Mouse (Mus musculus): ENCODE data around the gene Knop1. TPM values are rescaled to one million over a fixed set of nuclear protein-coding genes. Genes with fewer than 3 reads are reported as not detected.

The Knop1 gene
- total and polyA plus RNA-seq, 3 experiments = 11.2 to 39.1 (median 23.2) TPM

- H3K4me1 ChIP-seq (ENCODE audit: insufficient read depth, low read depth, low read length) = peaks cover 16% of the 10 kb centered on the region
- no peak for DNase-seq (ENCODE audit: low spot score)
- no peak overlapping the region for H3K4me3 ChIP-seq (ENCODE audit: low read depth, low read length)
- TF ChIP-seq GATA1 (IDR thresholded peaks at IDR 0.05; ENCODE audit: borderline replicate concordance, low read length) (no peak), GATA2 (IDR thresholded peaks at IDR 0.05; ENCODE audit: borderline replicate concordance, low read depth, low read length) (no peak), TAL1 (conservative IDR thresholded peaks at IDR 0.05; ENCODE audit: low read depth, low read length) (no peak)
- no peaks in the 10 kb centered on the region for H3K27me3 ChIP-seq (ENCODE audit: insufficient read depth, low read length)
- H3K9me3 ChIP-seq (replicated peaks) = no peaks in the 10 kb centered on the region
- H3K36me3 ChIP-seq (replicated peaks) = peaks cover 99% of the 10 kb centered on the region
- ATAC-seq (ENCODE audit: extremely low read depth, insufficient number of reproducible peaks, low FRiP score, poor library complexity, severe bottlenecking) = no peak
These were observed 13.1 kb downstream of the Knop1 start for GRCm38 (mm10) chr7:118842938-118843337.

GRCm38 (mm10) chr7:118841796-118842195 is 14.3 kb downstream of the Knop1 start:
- peaks cover 99% of the 10 kb centered on the region for H3K36me3 ChIP-seq (replicated peaks)

GRCm38 (mm10) chr7:118841030-118841745 is 14.9 kb downstream of the Knop1 start:
- TF ChIP-seq CTCF (IDR thresholded peaks at IDR 0.05; ENCODE audit: low read depth, low read length) (no peak), TAL1 (conservative IDR thresholded peaks at IDR 0.05; ENCODE audit: low read depth, low read length) (no peak), GATA2 (IDR thresholded peaks at IDR 0.05; ENCODE audit: borderline replicate concordance, low read depth, low read length) (no peak), GATA1 (IDR thresholded peaks at IDR 0.05; ENCODE audit: borderline replicate concordance, low read length) (no peak), POLR2AphosphoS5 (IDR thresholded peaks at IDR 0.05; ENCODE audit: insufficient replicate concordance, low read depth, low read length) (no peak)
- H3K27me3 ChIP-seq (ENCODE audit: insufficient read depth, low read length) = no peaks in the 10 kb centered on the region
- peaks cover 99% of the 10 kb centered on the region for H3K36me3 ChIP-seq (replicated peaks)
- H3K4me3 ChIP-seq (ENCODE audit: low read depth, low read length) = no peak overlapping the region
- no peaks in the 10 kb centered on the region for H3K9me3 ChIP-seq (replicated peaks)
- H3K4me1 ChIP-seq (ENCODE audit: insufficient read depth, low read depth, low read length) = peaks cover 12% of the 10 kb centered on the region
- no peak for DNase-seq (ENCODE audit: low spot score)
- ATAC-seq (ENCODE audit: extremely low read depth, insufficient number of reproducible peaks, low FRiP score, poor library complexity, severe bottlenecking) = no peak

More at GRCm38 (mm10) chr7:118841796-118842195, 14.3 kb downstream of the Knop1 start:
- Histone ChIP-seq H3K27me3 (ENCODE audit: insufficient read depth, low read length) (no peaks in the 10 kb centered on the region), H3K4me1 (ENCODE audit: insufficient read depth, low read depth, low read length) (peaks cover 14% of the 10 kb centered on the region), H3K4me3 (ENCODE audit: low read depth, low read length) (no peak overlapping the region), H3K9me3 (replicated peaks) (no peaks in the 10 kb centered on the region)
- ATAC-seq (ENCODE audit: extremely low read depth, insufficient number of reproducible peaks, low FRiP score, poor library complexity, severe bottlenecking) (0 out of 2 replicates have a peak, but pooled peaks have one; percentile 16), DNase-seq (ENCODE audit: low spot score) (no peak)
- no peak for TF ChIP-seq TAL1 (conservative IDR thresholded peaks at IDR 0.05; ENCODE audit: low read depth, low read length)
- TF ChIP-seq CTCF (IDR thresholded peaks at IDR 0.05; ENCODE audit: low read depth, low read length) = no peak
- TF ChIP-seq GATA2 (IDR thresholded peaks at IDR 0.05; ENCODE audit: borderline replicate concordance, low read depth, low read length) = no peak
- no peak for TF ChIP-seq GATA1 (IDR thresholded peaks at IDR 0.05; ENCODE audit: borderline replicate concordance, low read length)
- no peak for TF ChIP-seq POLR2AphosphoS5 (IDR thresholded peaks at IDR 0.05; ENCODE audit: insufficient replicate concordance, low read depth, low read length)

- Histone ChIP-seq H3K9me3 (replicated peaks) (no peaks in the 10 kb centered on the region), H3K4me1 (ENCODE audit: insufficient read depth, low read depth, low read length) (peaks cover 2% of the 10 kb centered on the region; the same call in 1 of the 2 replicates), H3K36me3 (replicated peaks) (peaks cover 98% of the 10 kb centered on the region), H3K4me3 (ENCODE audit: low read depth, low read length) (no peak overlapping the region), H3K27me3 (ENCODE audit: insufficient read depth, low read length) (no peaks in the 10 kb centered on the region)
- TF ChIP-seq GATA1 (IDR thresholded peaks at IDR 0.05; ENCODE audit: borderline replicate concordance, low read length) (no peak), POLR2AphosphoS5 (IDR thresholded peaks at IDR 0.05; ENCODE audit: insufficient replicate concordance, low read depth, low read length) (no peak), GATA2 (IDR thresholded peaks at IDR 0.05; ENCODE audit: borderline replicate concordance, low read depth, low read length) (no peak), CTCF (IDR thresholded peaks at IDR 0.05; ENCODE audit: low read depth, low read length) (no peak), TAL1 (conservative IDR thresholded peaks at IDR 0.05; ENCODE audit: low read depth, low read length) (no peak)
- ATAC-seq (ENCODE audit: extremely low read depth, insufficient number of reproducible peaks, low FRiP score, poor library complexity, severe bottlenecking) (no peak), DNase-seq (ENCODE audit: low spot score) (no peak)
These were observed 18.2 kb downstream of the Knop1 start for GRCm38 (mm10) chr7:118837901-118838300.

- ATAC-seq (ENCODE audit: extremely low read depth, insufficient number of reproducible peaks, low FRiP score, poor library complexity, severe bottlenecking) (peak; percentile 12; the same call in 1 of the 2 replicates), DNase-seq (ENCODE audit: low spot score) (no peak)
- Histone ChIP-seq H3K4me1 (ENCODE audit: insufficient read depth, low read depth, low read length) (peaks cover 10% of the 10 kb centered on the region), H3K9me3 (replicated peaks) (no peaks in the 10 kb centered on the region), H3K36me3 (replicated peaks) (peaks cover 94% of the 10 kb centered on the region), H3K4me3 (ENCODE audit: low read depth, low read length) (no peak overlapping the region), H3K27me3 (ENCODE audit: insufficient read depth, low read length) (no peaks in the 10 kb centered on the region)
- TF ChIP-seq POLR2AphosphoS5 (IDR thresholded peaks at IDR 0.05; ENCODE audit: insufficient replicate concordance, low read depth, low read length) (no peak), GATA1 (IDR thresholded peaks at IDR 0.05; ENCODE audit: borderline replicate concordance, low read length) (no peak), GATA2 (IDR thresholded peaks at IDR 0.05; ENCODE audit: borderline replicate concordance, low read depth, low read length) (no peak), CTCF (IDR thresholded peaks at IDR 0.05; ENCODE audit: low read depth, low read length) (no peak), TAL1 (conservative IDR thresholded peaks at IDR 0.05; ENCODE audit: low read depth, low read length) (no peak)
These were observed 28.1 kb downstream of the Knop1 start for GRCm38 (mm10) chr7:118827975-118828416.

- H3K4me1 ChIP-seq (ENCODE audit: insufficient read depth, low read depth, low read length) = peaks cover 10% of the 10 kb centered on the region
- DNase-seq (ENCODE audit: low spot score) (no peak), ATAC-seq (ENCODE audit: extremely low read depth, insufficient number of reproducible peaks, low FRiP score, poor library complexity, severe bottlenecking) (no peak)
- no peak for TF ChIP-seq CTCF (IDR thresholded peaks at IDR 0.05; ENCODE audit: low read depth, low read length)
- TF ChIP-seq GATA2 (IDR thresholded peaks at IDR 0.05; ENCODE audit: borderline replicate concordance, low read depth, low read length) = no peak
- no peak for TF ChIP-seq GATA1 (IDR thresholded peaks at IDR 0.05; ENCODE audit: borderline replicate concordance, low read length)
- TF ChIP-seq TAL1 (conservative IDR thresholded peaks at IDR 0.05; ENCODE audit: low read depth, low read length) = no peak
- no peak for TF ChIP-seq POLR2AphosphoS5 (IDR thresholded peaks at IDR 0.05; ENCODE audit: insufficient replicate concordance, low read depth, low read length)
- H3K9me3 ChIP-seq (replicated peaks) = no peaks in the 10 kb centered on the region
- H3K4me3 ChIP-seq (ENCODE audit: low read depth, low read length) = no peak overlapping the region
- no peaks in the 10 kb centered on the region for H3K27me3 ChIP-seq (ENCODE audit: insufficient read depth, low read length)
- H3K36me3 ChIP-seq (replicated peaks) = peaks cover 86% of the 10 kb centered on the region
These were observed 31.6 kb downstream of the Knop1 start for GRCm38 (mm10) chr7:118824451-118824850.
